Mouse (Mus musculus): ENCODE measurements at regions not wholly inside any gene's neighbourhood (a gene's known extent, or its start where the extent isn't known, plus 50 kb on each side); places are given as distances from the start of the nearest gene placed in this dataset.

- 0 out of 2 replicates have a peak, but pooled peaks have one; percentile 5 for TF ChIP-seq CTCF (IDR thresholded peaks at IDR 0.05)
- no peak for TF ChIP-seq POLR2A (IDR thresholded peaks at IDR 0.05; ENCODE audit: insufficient read depth, low read depth, low read length)
- TF ChIP-seq EP300 (IDR thresholded peaks at IDR 0.05; ENCODE audit: insufficient read depth, low read depth, low read length): no peak
These were observed 113.7 kb upstream of the Rpl38 start for GRCm38 (mm10) chr11:114554576-114554975.

Measured in heart, adult 2 months (tissue).